Mouse (Mus musculus) bone marrow, adult 2 months (tissue): ENCODE measurements around the gene Creld1.

ENCODE experiments used
- CTCF ChIP-seq: fragments of 200-500 bp; IDR thresholded peaks from 2 replicates; pipeline ENCODE4 v1.5.1; 2011; ENCODE audit warnings: low read length, control low read depth; ENCODE audit not compliant: control insufficient read depth, insufficient read depth
- POLR2A ChIP-seq: fragments of 200-500 bp; IDR thresholded peaks from 2 replicates; pipeline ENCODE4 v1.6.1; 2011; ENCODE audit warnings: low read depth, mild to moderate bottlenecking, control low read depth, low read length, borderline replicate concordance; ENCODE audit not compliant: control insufficient read depth

DNA sequence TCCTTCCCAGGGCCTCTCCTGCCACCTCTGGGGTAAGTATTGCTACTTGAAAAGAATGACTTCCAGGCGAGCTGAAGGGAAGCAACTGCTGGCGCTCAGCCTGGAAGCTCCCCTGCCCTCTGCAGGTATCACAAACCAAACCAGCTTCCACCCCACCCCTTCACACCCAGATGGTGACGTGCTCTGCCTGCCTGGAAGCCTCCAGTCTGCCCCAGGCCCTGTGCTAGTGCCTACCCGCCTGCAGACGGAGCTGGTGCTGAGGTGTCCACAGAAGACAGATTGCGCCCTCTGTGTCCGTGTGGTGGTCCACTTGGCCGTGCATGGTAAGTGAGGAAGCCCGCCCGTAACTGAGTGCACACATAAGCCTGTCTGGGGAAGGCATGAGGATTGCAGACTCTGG, 11.0 kb upstream of the Creld1 start:
- TF ChIP-seq CTCF: no peak
- TF ChIP-seq POLR2A: no peak
